Mouse (Mus musculus): ENCODE measurements around the gene Vps13c.
A peak's percentile ranks its signal among the peaks of the same experiment; 100 is the strongest.

The Vps13c gene

DNA sequence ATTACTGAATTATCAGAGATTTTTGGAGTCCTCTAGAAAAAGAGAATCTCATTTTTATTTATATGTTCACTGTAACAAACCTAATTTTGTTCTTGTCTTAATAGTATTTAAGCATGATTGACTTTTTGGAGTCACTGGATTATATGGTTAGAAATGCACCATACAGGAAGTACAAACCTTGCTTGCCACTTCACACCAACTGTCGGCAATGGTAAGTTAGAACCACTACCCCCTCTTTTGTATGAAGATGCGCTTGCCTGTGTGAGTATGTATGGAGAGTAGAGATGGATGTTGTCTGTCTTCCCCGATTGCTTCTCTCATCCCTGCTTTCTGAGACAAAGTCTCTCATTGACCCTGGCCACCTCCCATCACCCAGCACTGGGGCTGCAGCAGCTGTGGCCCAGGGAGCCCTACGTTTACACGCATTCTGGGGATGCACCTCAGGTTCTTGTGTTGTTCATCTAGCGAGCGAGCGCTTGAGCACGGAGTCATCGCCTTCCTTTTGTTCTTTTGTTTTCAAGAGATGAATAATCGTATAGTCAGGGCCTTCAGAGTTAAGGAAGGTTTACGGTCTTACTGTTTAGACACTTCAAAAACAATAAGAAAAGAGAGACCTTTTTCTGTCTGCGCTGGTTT, 43.3 kb downstream of the Vps13c start:
- no peak for DNase-seq (ENCODE audit: low spot score in 2 of 2)

DNA sequence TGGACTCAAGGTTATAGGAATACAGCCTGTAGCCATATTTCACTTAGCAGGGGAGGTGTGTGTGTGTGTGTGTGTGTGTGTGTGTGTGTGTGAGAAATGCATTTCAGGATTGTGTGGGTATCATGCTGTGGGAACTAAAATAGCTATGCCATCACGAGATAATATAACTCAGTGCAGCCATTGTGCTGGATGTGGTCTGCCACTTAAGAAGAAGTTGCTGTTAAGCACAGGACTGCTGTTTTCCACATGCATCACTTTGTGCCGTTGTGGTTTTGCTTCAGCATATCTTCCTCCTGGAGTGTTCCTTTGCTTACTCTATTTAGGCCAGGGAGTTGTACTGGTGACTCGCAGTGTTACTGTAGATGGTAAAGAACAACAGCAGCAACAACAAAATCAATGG, 43.9 kb downstream of the Vps13c start:
- DNase-seq (ENCODE audit: low spot score in 2 of 2), result no peak

DNA sequence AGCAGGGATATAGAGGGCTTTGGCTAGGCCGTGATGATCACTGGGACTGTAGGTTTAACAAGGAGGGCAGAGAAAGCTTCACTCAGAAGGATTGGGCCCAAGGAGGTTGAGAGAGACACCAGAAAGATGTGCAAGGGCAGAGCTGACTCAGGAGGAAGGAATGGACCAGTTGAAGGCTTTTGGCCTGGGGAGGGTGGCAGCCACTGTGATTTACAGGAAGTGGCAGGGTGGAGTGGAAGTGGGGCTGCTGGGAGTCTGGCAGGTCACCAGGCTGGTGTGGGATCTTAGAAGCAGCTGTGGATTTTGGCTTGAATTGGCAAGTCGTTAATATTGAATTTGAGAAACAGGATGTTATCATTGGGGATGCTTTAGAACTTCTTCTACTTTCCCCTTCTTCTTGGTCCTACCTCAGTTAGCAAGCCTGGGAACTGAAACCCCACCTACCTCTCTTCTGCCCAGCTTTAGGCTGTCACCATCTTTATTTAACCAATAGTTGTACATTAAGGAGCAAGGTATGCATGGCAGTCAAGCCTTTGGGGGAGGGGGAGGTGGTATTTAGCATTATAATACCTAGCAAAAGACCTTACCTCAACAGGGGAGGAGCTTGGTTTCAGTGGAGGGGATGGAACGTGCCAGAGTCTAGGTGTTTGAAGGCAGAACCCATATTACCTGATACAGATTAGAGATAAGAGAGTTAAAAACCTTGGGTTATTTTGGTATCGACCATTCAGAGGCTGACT, 47.0 kb downstream of the Vps13c start:
- DNase-seq (ENCODE audit: low spot score in 2 of 2), result no peak

GRCm38 (mm10) chr9:67893474-67893873, 53.3 kb downstream of the Vps13c start:
- DNase-seq (ENCODE audit: low spot score in 2 of 2), result no peak

- no peak for DNase-seq (ENCODE audit: low spot score in 2 of 2)
Observed at GRCm38 (mm10) chr9:67896646-67897295, 56.6 kb downstream of the Vps13c start.

DNA sequence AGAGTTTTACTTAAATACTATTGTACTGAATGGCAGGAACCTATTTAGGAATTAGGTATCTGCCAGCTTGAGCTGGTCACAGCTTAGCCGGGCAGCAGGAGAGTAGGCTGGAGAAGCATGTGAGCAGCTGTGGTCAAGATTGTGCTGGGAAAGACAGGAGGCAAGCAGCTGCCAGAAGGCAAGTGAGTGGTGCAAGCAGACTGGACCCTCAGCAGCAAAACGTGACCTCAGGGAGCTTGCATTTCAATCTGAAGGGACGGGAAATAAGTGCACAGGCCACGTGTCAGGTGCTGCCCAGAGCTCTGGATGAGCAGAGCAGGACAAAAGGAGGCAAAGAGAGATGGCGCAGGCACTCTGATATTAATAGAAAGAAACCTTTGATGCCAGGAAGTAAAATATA, 60.2 kb downstream of the Vps13c start:
- DNase-seq (ENCODE audit: low spot score in 2 of 2), result no peak

- no peak for DNase-seq (ENCODE audit: low spot score in 2 of 2)
Observed at GRCm38 (mm10) chr9:67904355-67904754, 64.2 kb downstream of the Vps13c start.

DNA sequence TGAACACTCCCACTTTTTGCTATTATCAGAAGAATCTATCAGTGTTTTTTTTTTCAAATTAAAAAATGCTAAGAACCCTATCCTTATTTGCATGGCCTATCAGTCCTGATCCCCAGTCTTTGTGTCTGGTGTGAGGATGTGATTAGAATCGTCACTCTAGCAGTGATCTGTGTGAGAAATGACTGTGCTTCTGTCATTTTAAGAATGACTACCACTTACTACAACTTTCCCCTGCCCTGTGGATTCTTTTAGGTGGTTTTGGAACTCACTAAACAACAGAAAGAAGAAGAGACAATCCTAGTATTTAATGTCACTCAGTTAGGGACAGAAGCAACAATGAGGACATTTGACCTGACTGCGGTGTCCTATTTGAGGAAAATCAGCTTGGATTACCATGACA, 65.3 kb downstream of the Vps13c start:
- no peak for DNase-seq (ENCODE audit: low spot score in 2 of 2)

- no peak for DNase-seq (ENCODE audit: low spot score in 2 of 2)
Observed at GRCm38 (mm10) chr9:67914681-67915080, 74.5 kb downstream of the Vps13c start.

GRCm38 (mm10) chr9:67922350-67922749, 82.2 kb downstream of the Vps13c start:
- no peak for DNase-seq (ENCODE audit: low spot score in 2 of 2)

GRCm38 (mm10) chr9:67930629-67931028, 90.4 kb downstream of the Vps13c start:
- DNase-seq (ENCODE audit: low spot score in 2 of 2), result no peak

DNA sequence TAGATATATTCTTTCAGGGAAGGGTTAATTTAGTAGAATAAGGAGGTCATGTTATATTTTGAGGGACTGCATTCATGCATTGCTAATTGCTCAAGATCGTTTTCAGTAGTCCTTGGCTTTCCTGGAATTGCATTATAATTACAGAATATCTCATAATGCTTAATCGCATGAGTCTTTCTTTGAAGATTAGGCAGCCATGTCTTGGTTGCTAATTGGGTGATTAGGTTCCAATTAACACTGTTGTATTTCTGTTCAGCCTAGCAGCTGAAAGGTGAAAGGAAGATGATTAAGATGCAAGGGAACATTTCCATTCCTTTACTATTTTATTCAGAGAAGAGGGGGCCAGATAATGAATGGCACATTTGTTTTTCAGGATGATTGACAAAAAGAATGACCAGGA, 97.1 kb downstream of the Vps13c start:
- DNase-seq (ENCODE audit: low spot score in 2 of 2), result no peak

- no peak for DNase-seq (ENCODE audit: low spot score in 2 of 2)
Observed at GRCm38 (mm10) chr9:67955466-67956010, 115.3 kb downstream of the Vps13c start.

- no peak for DNase-seq (ENCODE audit: low spot score in 2 of 2)
Observed at GRCm38 (mm10) chr9:67961953-67962352, 121.8 kb downstream of the Vps13c start.

GRCm38 (mm10) chr9:67965889-67966288, 125.7 kb downstream of the Vps13c start:
- DNase-seq (ENCODE audit: low spot score in 2 of 2), result no peak

GRCm38 (mm10) chr9:67967011-67967410, 126.8 kb downstream of the Vps13c start:
- no peak for DNase-seq (ENCODE audit: low spot score in 2 of 2)

DNA sequence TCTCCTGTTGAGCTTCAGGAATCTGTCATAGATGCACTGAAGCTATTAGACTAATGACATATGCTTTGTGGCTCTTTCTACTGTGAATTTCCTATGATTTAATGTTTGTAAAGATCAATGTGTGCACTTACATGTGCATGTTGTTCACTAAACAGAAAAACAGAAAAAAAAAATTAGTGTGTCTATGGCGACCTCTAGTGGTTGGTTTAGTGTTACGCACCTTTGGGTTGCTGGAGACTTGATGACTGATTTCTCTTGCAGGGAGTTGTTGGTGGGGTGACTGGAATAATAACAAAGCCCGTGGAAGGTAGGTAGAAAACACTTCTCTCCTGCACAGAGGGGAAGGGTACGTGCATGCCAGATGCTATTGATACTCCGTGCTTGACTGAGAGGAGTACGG, 133.3 kb downstream of the Vps13c start:
- no peak for DNase-seq (ENCODE audit: low spot score in 2 of 2)

- DNase-seq (ENCODE audit: low spot score in 2 of 2), result no peak
Observed at GRCm38 (mm10) chr9:67975491-67975890, 135.3 kb downstream of the Vps13c start.

DNA sequence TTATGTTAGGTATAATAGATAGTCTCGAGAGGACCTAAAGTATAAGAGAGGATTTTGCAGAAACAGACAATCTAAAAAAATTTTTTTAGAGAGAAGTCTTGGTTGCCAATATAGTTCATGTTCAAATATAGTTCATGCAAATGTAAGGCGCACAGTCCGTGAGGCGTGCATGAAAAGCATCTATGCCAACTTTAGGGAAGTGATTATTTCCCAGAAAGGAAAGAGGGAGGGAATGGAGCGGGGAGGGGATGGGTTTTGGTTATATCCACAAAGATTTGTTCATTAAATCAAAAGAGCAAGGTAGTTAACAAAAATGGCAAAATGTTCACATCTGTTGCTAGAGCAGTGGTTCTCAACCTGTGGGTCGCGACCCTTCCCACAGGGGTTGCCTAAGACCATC, 166.4 kb downstream of the Vps13c start:
- no peak for DNase-seq (ENCODE audit: low spot score in 2 of 2)

DNA sequence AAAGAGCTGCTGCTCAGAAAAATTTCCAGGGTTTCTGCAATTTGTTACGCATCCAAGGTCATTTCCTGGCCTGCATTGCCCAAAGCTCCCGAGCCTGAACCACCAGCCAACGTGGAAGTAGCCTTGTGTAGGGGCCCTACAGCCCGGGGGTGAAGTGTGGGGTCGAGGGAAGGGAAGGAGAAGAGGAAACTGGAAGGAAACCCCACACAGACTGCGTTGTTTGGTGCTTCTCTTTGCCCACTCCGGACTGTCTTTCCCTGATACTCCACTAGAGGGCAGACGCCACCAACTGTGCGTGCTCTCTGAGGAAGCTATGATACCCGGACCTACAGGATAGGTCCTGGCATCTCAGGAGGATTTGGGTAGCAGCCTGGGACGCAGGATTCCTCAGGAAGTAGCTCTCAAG, 174.8 kb downstream of the Vps13c start:
- peak; percentile 6 to 19 for DNase-seq (ENCODE audit: low spot score in 2 of 2)

- DNase-seq (ENCODE audit: low spot score in 2 of 2), result no peak
Observed at GRCm38 (mm10) chr9:68016255-68016954, 176.2 kb downstream of the Vps13c start.

DNA sequence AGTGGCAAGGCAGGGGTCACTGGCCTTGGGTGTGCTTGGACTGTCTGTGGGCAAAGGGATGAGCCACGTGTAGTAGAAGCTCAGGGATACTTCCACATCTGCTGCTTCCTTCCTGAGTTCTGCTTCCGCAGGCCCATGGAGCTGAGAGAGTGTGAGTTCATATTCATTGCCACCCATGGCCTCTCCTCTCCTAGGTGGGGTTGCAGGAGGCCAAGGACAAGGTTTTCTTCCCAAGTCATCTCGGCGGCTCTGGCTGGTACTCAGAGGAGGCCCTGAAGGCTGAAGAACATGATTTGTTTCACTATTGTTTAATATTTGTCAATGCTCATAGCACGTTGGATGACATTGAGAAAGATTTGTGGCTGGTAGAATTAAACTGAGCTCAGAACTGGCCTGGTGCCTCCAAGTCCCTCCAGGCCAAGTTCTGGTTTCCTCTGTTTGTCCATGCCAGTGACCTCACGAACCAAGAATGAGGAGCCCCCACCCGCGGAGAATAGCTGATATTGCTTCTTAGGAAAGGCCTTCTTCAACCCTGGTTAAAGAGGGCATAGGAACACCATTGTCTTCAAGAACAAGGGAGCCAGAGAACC, 180.7 kb downstream of the Vps13c start:
- no peak for DNase-seq (ENCODE audit: low spot score in 2 of 2)

All from natural killer cell, adult 2 months (primary cell).